Mouse (Mus musculus): ENCODE results near the gene Rdh8.

DNA sequence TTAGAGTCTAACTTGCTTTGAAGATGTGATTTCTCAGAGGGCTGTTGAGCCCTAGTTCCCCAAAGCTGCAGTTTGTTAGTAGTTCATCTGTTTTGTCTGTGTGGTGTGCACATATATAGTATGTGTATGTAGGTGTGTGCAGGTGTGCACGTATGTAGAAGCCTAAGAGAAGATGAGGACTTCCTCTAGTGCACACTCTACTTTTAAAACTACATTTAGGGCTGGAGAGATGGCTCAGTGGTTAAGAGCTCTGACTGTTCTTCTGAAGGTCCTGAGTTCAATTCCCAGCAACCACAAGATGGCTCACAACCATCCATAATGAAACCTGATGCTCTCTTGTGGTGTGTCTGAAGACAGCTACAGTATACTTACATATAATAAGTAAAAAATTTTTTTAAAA is 16.6 kb downstream of the Rdh8 start:
- no peak for TF ChIP-seq CTCF (IDR thresholded peaks at IDR 0.05; ENCODE audit: borderline replicate concordance, control insufficient read depth, extremely low read depth, insufficient read depth, low read length, poor library complexity)
- TF ChIP-seq POLR2A (IDR thresholded peaks at IDR 0.05; ENCODE audit: control insufficient read depth, extremely low read depth, insufficient read depth, low read length, poor library complexity): no peak
